Mouse (Mus musculus): ENCODE data around the gene Hnrnpa1. TPM values are rescaled to one million over a fixed set of nuclear protein-coding genes. Genes with fewer than 3 reads are reported as not detected.

Hnrnpa1 gene
- polyA plus RNA-seq (2015; fragmentation: Nextera tagmentation; extraction: Ambion mirVana), result 432 and 476 TPM in 2 replicates

GRCm38 (mm10) chr15:103240160-103241028 is at the start of gene Hnrnpa1:
Hnrnpa1 (plus strand) TSS chr15:103240432.

GRCm38 (mm10) chr15:103239685-103240159 is 510 bp upstream of the Hnrnpa1 start, which contains the start of gene Cbx5:
Cbx5 (minus strand) TSS chr15:103239816.

GRCm38 (mm10) chr15:103257790-103258728 is 17.8 kb downstream of the Hnrnpa1 start, which contains the start of gene Nfe2:
Nfe2 (minus strand) TSS chr15:103258403.

GRCm38 (mm10) chr15:103272419-103273279 is 32.4 kb downstream of the Hnrnpa1 start, which contains the start of gene Copz1:
Copz1 (plus strand) TSS chr15:103272714.

MicroRNAs within 50 kb of the gene (microRNA counts, 519-probe panel; counts per million panel counts)
- microRNA mmu-miR-148b, result 6,428 counts per million, percentile 55 among the panel's probes with 10 or more counts

Other genes starting within 250 kb of the Hnrnpa1 start
- gene Hoxc8, start 249.8 kb upstream of the Hnrnpa1 start, polyA plus RNA-seq (2015; fragmentation: Nextera tagmentation; extraction: Ambion mirVana), result not detected in 2 replicates
- 0.13 TPM in 1 of 2 replicates, not detected in the other for gene Hoxc6, start 242.2 kb upstream of the Hnrnpa1 start, polyA plus RNA-seq (2015; fragmentation: Nextera tagmentation; extraction: Ambion mirVana)
- 0.63 and 0.65 TPM in 2 replicates for gene Hoxc4, start 221.5 kb upstream of the Hnrnpa1 start, polyA plus RNA-seq (2015; fragmentation: Nextera tagmentation; extraction: Ambion mirVana)
- gene Smug1, start 73.3 kb upstream of the Hnrnpa1 start, polyA plus RNA-seq (2015; fragmentation: Nextera tagmentation; extraction: Ambion mirVana), result 3.3 and 3.6 TPM in 2 replicates
- 46.0 and 48.9 TPM in 2 replicates for gene Cbx5, start 616 bp upstream of the Hnrnpa1 start, polyA plus RNA-seq (2015; fragmentation: Nextera tagmentation; extraction: Ambion mirVana)
- gene Nfe2, start 18.0 kb downstream of the Hnrnpa1 start, polyA plus RNA-seq (2015; fragmentation: Nextera tagmentation; extraction: Ambion mirVana), result 166 and 185 TPM in 2 replicates
- gene Copz1, start 32.3 kb downstream of the Hnrnpa1 start, polyA plus RNA-seq (2015; fragmentation: Nextera tagmentation; extraction: Ambion mirVana), result 159 and 168 TPM in 2 replicates
- gene Gpr84, start 70.2 kb downstream of the Hnrnpa1 start, polyA plus RNA-seq (2015; fragmentation: Nextera tagmentation; extraction: Ambion mirVana), result 0.89 and 2.3 TPM in 2 replicates
- 5.3 and 6.3 TPM in 2 replicates for gene Zfp385a, start 99.7 kb downstream of the Hnrnpa1 start, polyA plus RNA-seq (2015; fragmentation: Nextera tagmentation; extraction: Ambion mirVana)
- gene Itga5, start 126.3 kb downstream of the Hnrnpa1 start, polyA plus RNA-seq (2015; fragmentation: Nextera tagmentation; extraction: Ambion mirVana), result 11.0 and 13.9 TPM in 2 replicates
- 0.16 and 0.39 TPM in 2 replicates for gene Gtsf1, start 190.0 kb downstream of the Hnrnpa1 start, polyA plus RNA-seq (2015; fragmentation: Nextera tagmentation; extraction: Ambion mirVana)
- gene Gtsf2, start 208.0 kb downstream of the Hnrnpa1 start, polyA plus RNA-seq (2015; fragmentation: Nextera tagmentation; extraction: Ambion mirVana), result not detected in 2 replicates
- gene Nckap1l, start 213.4 kb downstream of the Hnrnpa1 start, polyA plus RNA-seq (2015; fragmentation: Nextera tagmentation; extraction: Ambion mirVana), result 13.3 and 17.9 TPM in 2 replicates